Mouse (Mus musculus) stomach, postnatal 0 days (tissue): ENCODE results near the gene Gpx4.

Source experiments
- CTCF ChIP-seq: IDR thresholded peaks from 2 replicates; pipeline ENCODE4 v1.5.1; 2016; ENCODE audit warnings: antibody characterized with exemption, low read depth, mild to moderate bottlenecking, moderate library complexity
- EP300 ChIP-seq: optimal IDR thresholded peaks from 2 replicates; pipeline ENCODE3; 2016; ENCODE audit warnings: antibody characterized with exemption

GRCm38 (mm10) chr10:80075924-80076323 lies 29.0 kb downstream of the Gpx4 start:
- TF ChIP-seq CTCF (no peak; the same call in 1 of the 2 replicates), EP300 (no peak)
